Mouse (Mus musculus): Measurements from ENCODE around the gene F830045P16Rik. TPM values are rescaled to one million over a fixed set of nuclear protein-coding genes. Genes with fewer than 3 reads are reported as not detected.

F830045P16Rik gene
- total RNA-seq (2023) = not detected

GRCm38 (mm10) chr2:129536377-129536776, at the start of gene F830045P16Rik:
TSS of gene F830045P16Rik (minus strand) at chr2:129536602.

Other genes starting within 250 kb of the F830045P16Rik start
- 1 to 10 TPM in 1 of 2 experiments, under 1 TPM in 1; 0.86 to 1.0 TPM for gene Ckap2l, start 239.4 kb downstream of the F830045P16Rik start, total RNA-seq (2023)
- not detected for gene Il1a, start 226.6 kb downstream of the F830045P16Rik start, total RNA-seq (2023)
- 1 to 10 TPM in 1 of 2 experiments, under 1 TPM in 1; 0.98 to 3.3 TPM for gene Il1b, start 165.5 kb downstream of the F830045P16Rik start, total RNA-seq (2023)
- gene Sirpa, start 56.2 kb upstream of the F830045P16Rik start, total RNA-seq (2023) = 10 to 100 TPM in 1 of 2 experiments, 1 to 10 TPM in 1; 9.3 to 15.8 TPM
- gene Pdyn, start 163.2 kb upstream of the F830045P16Rik start, total RNA-seq (2023) = not detected